Mouse (Mus musculus): ENCODE results near the gene Cntnap2. TPM values are rescaled to one million over a fixed set of nuclear protein-coding genes. Genes with fewer than 3 reads are reported as not detected.
A peak's percentile ranks its signal among the peaks of the same experiment; 100 is the strongest.

The Cntnap2 gene
- total and polyA plus RNA-seq, 3 experiments, result 0.30 to 0.79 (median 0.44) TPM

GRCm38 (mm10) chr6:46945703-46946102 lies 1886.5 kb downstream of the Cntnap2 start:
- no peaks in the 10 kb centered on the region for H3K27me3 ChIP-seq (replicated peaks)
- H3K4me3 ChIP-seq (replicated peaks in 1 of 3; ENCODE audit: low read depth in 2 of 3, low read length in 2 of 3, poor library complexity in 1 of 3), result no peak overlapping the region
- H3K9me3 ChIP-seq (replicated peaks; ENCODE audit: low read length), result no peaks in the 10 kb centered on the region
- no peaks in the 10 kb centered on the region for H3K79me2 ChIP-seq (replicated peaks; ENCODE audit: control insufficient read depth, extremely low read depth, insufficient read depth, poor library complexity, severe bottlenecking)
- dilution Hi-C loops (cut with MboI; ENCODE audit: extremely low pct_ligation_motif_present, extremely low pct_unique_long_range_greater_than_20kb, low sequenced_read_pairs), result no loop called here
- in situ Hi-C loops (cut with MboI; ENCODE audit: low pct_ligation_motif_present, low pct_unique_long_range_greater_than_20kb, low sequenced_read_pairs), result no loop called here
- no peak for DNase-seq (ENCODE audit: extremely low read depth)
- no peaks in the 10 kb centered on the region for H3K36me3 ChIP-seq (replicated peaks in 1 of 2; ENCODE audit: control insufficient read depth in 1 of 2, insufficient read depth in 1 of 2, low read length in 1 of 2)
- no peak for TF ChIP-seq PAX5 (IDR thresholded peaks at IDR 0.05; ENCODE audit: low read length)
- no peak for TF ChIP-seq USF2 (conservative IDR thresholded peaks at IDR 0.05; ENCODE audit: low read depth, low read length)
- TF ChIP-seq UBTF (IDR thresholded peaks at IDR 0.05; ENCODE audit: low read depth, low read length), result no peak
- no peak overlapping the region for H3K4me2 ChIP-seq (ENCODE audit: insufficient read depth, low read depth, poor library complexity, severe bottlenecking)
- H3K9ac ChIP-seq (ENCODE audit: insufficient read depth, low read depth), result no peak overlapping the region
- H3K4me1 ChIP-seq (ENCODE audit: control insufficient read depth in 1 of 2, insufficient read depth in 2 of 2), result no peaks in the 10 kb centered on the region
- no peak overlapping the region for H3K27ac ChIP-seq (ENCODE audit: insufficient read depth, low read depth)

DNA sequence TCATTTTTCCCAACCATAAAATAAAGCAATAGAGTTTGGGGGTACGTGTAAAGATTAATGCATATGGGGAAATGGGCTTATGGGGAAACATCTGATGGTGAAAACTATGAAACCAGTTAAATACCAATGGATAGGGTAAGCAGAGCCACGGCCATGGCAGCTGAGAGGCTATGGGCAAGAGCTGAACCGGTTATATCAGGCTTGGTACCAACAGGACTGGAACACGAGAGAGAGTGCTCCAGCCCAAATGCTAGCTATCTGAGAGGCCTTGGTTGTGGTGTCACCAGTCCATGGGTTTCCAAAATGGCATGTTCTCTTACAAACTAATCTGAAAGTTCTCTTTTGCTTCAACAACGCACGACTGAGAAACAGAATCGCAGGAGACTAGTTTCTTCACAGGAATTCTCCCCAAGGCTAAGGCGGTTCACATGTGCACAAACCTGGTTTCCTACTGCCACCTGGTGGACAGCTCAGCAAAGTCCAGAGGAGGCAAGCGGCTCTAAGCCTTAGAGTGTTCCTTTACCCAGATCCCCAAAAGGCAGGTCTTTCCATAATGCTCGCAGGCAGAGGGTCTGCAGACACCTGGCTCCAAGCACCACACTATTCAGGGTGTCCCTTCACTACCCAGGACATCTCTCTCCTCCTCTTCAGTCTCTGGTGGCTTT lies 1902.0 kb downstream of the Cntnap2 start:
- Histone ChIP-seq H3K79me2 (replicated peaks; ENCODE audit: control insufficient read depth, extremely low read depth, insufficient read depth, poor library complexity, severe bottlenecking) (no peaks in the 10 kb centered on the region), H3K27ac (ENCODE audit: insufficient read depth, low read depth) (no peak overlapping the region), H3K4me2 (ENCODE audit: insufficient read depth, low read depth, poor library complexity, severe bottlenecking) (no peak overlapping the region), H3K27me3 (replicated peaks) (no peaks in the 10 kb centered on the region), H3K9ac (ENCODE audit: insufficient read depth, low read depth) (no peak overlapping the region), H3K4me1 (ENCODE audit: control insufficient read depth in 1 of 2, insufficient read depth in 2 of 2) (peaks cover 0 to 5% of the 10 kb centered on the region in 2 experiments; a peak in 1 of 4 replicates), H3K9me3 (replicated peaks; ENCODE audit: low read length) (no peaks in the 10 kb centered on the region), H3K36me3 (replicated peaks in 1 of 2; ENCODE audit: control insufficient read depth in 1 of 2, insufficient read depth in 1 of 2, low read length in 1 of 2) (no peaks in the 10 kb centered on the region), H3K4me3 (replicated peaks in 1 of 3; ENCODE audit: low read depth in 2 of 3, low read length in 2 of 3, poor library complexity in 1 of 3) (no peak overlapping the region)
- DNase-seq (ENCODE audit: extremely low read depth), result peak; percentile 74
- TF ChIP-seq MAZ (IDR thresholded peaks at IDR 0.05; ENCODE audit: low read depth, low read length) (no peak), TCF12 (IDR thresholded peaks at IDR 0.05; ENCODE audit: low read depth, low read length) (no peak), JUN (IDR thresholded peaks at IDR 0.05; ENCODE audit: insufficient read depth, low read depth, low read length) (no peak), MYC (IDR thresholded peaks at IDR 0.05; ENCODE audit: low read depth, low read length) (0 out of 2 replicates have a peak, but pooled peaks have one; percentile 35), CHD2 (IDR thresholded peaks at IDR 0.05; ENCODE audit: low read length) (no peak), SMC3 (IDR thresholded peaks at IDR 0.05; ENCODE audit: low read depth, low read length) (peak; percentile 87), ZC3H11A (IDR thresholded peaks at IDR 0.05; ENCODE audit: low read depth, low read length) (peak; percentile 69), POLR2AphosphoS2 (IDR thresholded peaks at IDR 0.05; ENCODE audit: low read depth, low read length) (no peak), ZMIZ1 (IDR thresholded peaks at IDR 0.05; ENCODE audit: low read depth, low read length) (no peak), RAD21 (IDR thresholded peaks at IDR 0.05; ENCODE audit: low read depth, low read length) (peak; percentile 92), RCOR1 (conservative IDR thresholded peaks at IDR 0.05; ENCODE audit: low read depth, low read length) (no peak), JUND (conservative IDR thresholded peaks at IDR 0.05; ENCODE audit: low read depth, low read length) (no peak), MXI1 (IDR thresholded peaks at IDR 0.05; ENCODE audit: low read depth, low read length) (no peak), MAFK (IDR thresholded peaks at IDR 0.05; ENCODE audit: insufficient replicate concordance, low read length) (no peak), ZKSCAN1 (IDR thresholded peaks at IDR 0.05; ENCODE audit: borderline replicate concordance, low read depth, low read length) (no peak), ELF1 (IDR thresholded peaks at IDR 0.05; ENCODE audit: low read depth, low read length) (no peak), EP300 (IDR thresholded peaks at IDR 0.05; ENCODE audit: low read length) (no peak), CTCF (conservative IDR thresholded peaks at IDR 0.05 in 1 of 2, IDR thresholded peaks at IDR 0.05 in 1 of 2; ENCODE audit: low read depth in 2 of 2, low read length in 2 of 2) (peak; percentile 81 to 86)
- in situ Hi-C loops (cut with MboI; ENCODE audit: low pct_ligation_motif_present, low pct_unique_long_range_greater_than_20kb, low sequenced_read_pairs) (no loop called here), dilution Hi-C loops (cut with MboI; ENCODE audit: extremely low pct_ligation_motif_present, extremely low pct_unique_long_range_greater_than_20kb, low sequenced_read_pairs) (no loop called here)
